ENCODE assay signal across 17 mouse cellular contexts in the genomic region with DNA sequence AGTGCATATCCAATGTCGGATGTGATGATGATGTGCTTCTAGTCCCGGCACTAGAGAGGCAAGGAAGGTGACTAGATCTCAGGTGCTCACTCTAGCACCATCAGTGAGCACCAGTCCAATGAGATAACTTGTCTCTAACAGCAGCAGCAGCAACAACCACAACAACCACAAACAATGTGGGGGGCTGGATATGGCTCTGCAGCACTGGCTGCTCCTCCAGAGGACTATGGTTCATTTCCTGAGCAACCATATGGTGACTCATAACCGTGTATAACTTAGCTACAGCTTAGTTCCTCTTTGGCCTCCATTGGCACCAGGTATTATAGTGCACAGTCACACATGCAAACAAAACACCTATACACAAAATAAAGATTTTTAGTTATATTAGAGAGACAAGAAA. TPM values are rescaled to one million over a fixed set of nuclear protein-coding genes. Genes with fewer than 3 reads are reported as not detected.
DNase-seq lines count a peak whose midpoint lies in the region; ATAC-seq and TF ChIP-seq lines count a peak whose summit lies in the region.
"Had no signal": no experiment of that assay in that cellular context is flagged by ENCODE, and none has a peak within 500 bp of the region (broad histone marks: within the 10 kb centered on the region; RNA-seq: fewer than 3 reads in every experiment).

No protein-coding gene starts in this region.

- ATAC-seq in inflammation-experienced regulatory T-cells, adult 6 months: peak; percentile 50
- peak; percentile 88 for ATAC-seq in megakaryocyte progenitor cell, adult 5-6 weeks (replicated peaks; ENCODE audit: poor library complexity)
- no peak for ATAC-seq in erythroblast, adult 5-6 weeks (replicated peaks; ENCODE audit: low FRiP score, poor library complexity, severe bottlenecking)
- ATAC-seq: midbrain, embryonic 16.5 days; Patski had no signal

- WGBS in thymus, adult 2 months: 9% methylated on average over 3 of the region's 3 CpGs

- peaks cover 3 to 16% of the 10 kb centered on the region in 2 experiments for H3K4me1 ChIP-seq in MEL (ENCODE audit: control insufficient read depth in 1 of 2, insufficient read depth in 2 of 2, low read length in 2 of 2)
- H3K4me1 ChIP-seq in thymus, adult 2 months (replicated peaks; ENCODE audit: control insufficient read depth, insufficient read depth, low read length): peaks cover 12% of the 10 kb centered on the region
- H3K4me1 ChIP-seq: hindbrain, embryonic 15.5 days had no signal

- no peak overlapping the region; a peak in 2 of 4 replicates for H3K4me3 ChIP-seq in MEL (ENCODE audit: control insufficient read depth in 1 of 2, insufficient read depth in 1 of 2, low read depth in 2 of 2, low read length in 2 of 2)
- H3K4me3 ChIP-seq in thymus, adult 2 months (ENCODE audit: control insufficient read depth, insufficient read depth, low read length): no peak overlapping the region
- H3K4me3 ChIP-seq: hindbrain, embryonic 15.5 days; left cerebral cortex, adult 2 months had no signal

- no peak overlapping the region for H3K9ac ChIP-seq in MEL (ENCODE audit: control insufficient read depth, low read depth, low read length, poor library complexity, severe bottlenecking)
- H3K9ac ChIP-seq: hindbrain, embryonic 15.5 days had no signal

- peak; percentile 97 to 99 for TF ChIP-seq EP300 in MEL (IDR thresholded peaks at IDR 0.05; ENCODE audit: low read depth in 1 of 2, low read length in 2 of 2)

- H3K27me3 ChIP-seq in MEL (ENCODE audit: control insufficient read depth in 1 of 2, insufficient read depth in 2 of 2, low read length in 2 of 2): no peaks in the 10 kb centered on the region
- H3K27me3 ChIP-seq in thymus, adult 2 months (ENCODE audit: control insufficient read depth, insufficient read depth, low read length): no peaks in the 10 kb centered on the region
- H3K27me3 ChIP-seq: hindbrain, embryonic 15.5 days had no signal

- DNase-seq in 416B (ENCODE audit: low read depth) (peak; percentile 97), MEL (ENCODE audit: low read depth, low spot score) (peak; percentile 94)
- no peak for DNase-seq in layer of hippocampus, postnatal 10 days (ENCODE audit: low spot score in 2 of 2)
- DNase-seq in thymus, adult 2 months: no peak
- DNase-seq in embryo, embryonic 10 days (ENCODE audit: low spot score): no peak
- DNase-seq: adrenal gland, adult 2 months; cerebellum, adult 8-10 months; kidney, adult 8-10 months; lung, postnatal 36 days; spleen, adult 18-20 months had no signal

- no peak for TF ChIP-seq RAD21 in MEL (IDR thresholded peaks at IDR 0.05; ENCODE audit: low read depth, low read length)

- H3K9me3 ChIP-seq in MEL (replicated peaks; ENCODE audit: insufficient read depth, low read length): no peaks in the 10 kb centered on the region
- H3K9me3 ChIP-seq: hindbrain, embryonic 15.5 days had no signal

- no peak for TF ChIP-seq CTCF in MEL (IDR thresholded peaks at IDR 0.05 in 2 of 3, conservative IDR thresholded peaks at IDR 0.05 in 1 of 3; ENCODE audit: control insufficient read depth in 1 of 3, insufficient read depth in 1 of 3, low read depth in 2 of 3, low read length in 3 of 3, poor library complexity in 1 of 3, severe bottlenecking in 1 of 3)
- TF ChIP-seq CTCF in thymus, adult 2 months (IDR thresholded peaks at IDR 0.05; ENCODE audit: borderline replicate concordance, control insufficient read depth, extremely low read depth, insufficient read depth, low read length, poor library complexity): no peak

- peak overlapping the region; percentile 66 for H3K27ac ChIP-seq in MEL (ENCODE audit: control insufficient read depth, low read depth, low read length)
- no peak overlapping the region for H3K27ac ChIP-seq in thymus, adult 2 months (ENCODE audit: control insufficient read depth, insufficient read depth, low read length)
- H3K27ac ChIP-seq: hindbrain, embryonic 15.5 days; left cerebral cortex, adult 2 months had no signal

- H3K36me3 ChIP-seq in MEL (ENCODE audit: control insufficient read depth in 1 of 2, insufficient read depth in 2 of 2, low read length in 2 of 2): peaks cover 0 to 26% of the 10 kb centered on the region in 2 experiments; a peak in 2 of 4 replicates
- no peaks in the 10 kb centered on the region for H3K36me3 ChIP-seq in thymus, adult 2 months (ENCODE audit: control insufficient read depth, insufficient read depth, low read length)
- H3K36me3 ChIP-seq: hindbrain, embryonic 15.5 days had no signal

- H3K79me2 ChIP-seq in MEL (ENCODE audit: control insufficient read depth, insufficient read depth, low read length, poor library complexity): no peaks in the 10 kb centered on the region

- TF ChIP-seq POLR2A in MEL (IDR thresholded peaks at IDR 0.05; ENCODE audit: control insufficient read depth in 1 of 2, insufficient read depth in 1 of 2, low read depth in 1 of 2, low read length in 2 of 2, poor library complexity in 1 of 2): no peak
- no peak for TF ChIP-seq POLR2A in thymus, adult 2 months (IDR thresholded peaks at IDR 0.05; ENCODE audit: control insufficient read depth, extremely low read depth, insufficient read depth, low read length, poor library complexity)

TF ChIP-seq in MEL, 35 proteins besides CTCF, POLR2A, EP300 and RAD21:
- TF ChIP-seq JUND (IDR thresholded peaks at IDR 0.05; ENCODE audit: low read depth, low read length) (peak; percentile 94), UBTF (IDR thresholded peaks at IDR 0.05; ENCODE audit: borderline replicate concordance, insufficient read depth, low read depth, low read length) (no peak), MYC (IDR thresholded peaks at IDR 0.05; ENCODE audit: low read depth, low read length) (peak; percentile 50; the same call in 1 of the 2 replicates), ETS1 (IDR thresholded peaks at IDR 0.05; ENCODE audit: low read depth, low read length) (peak; percentile 90), TCF12 (IDR thresholded peaks at IDR 0.05; ENCODE audit: low read depth, low read length) (peak; percentile 98), CHD1 (IDR thresholded peaks at IDR 0.05; ENCODE audit: low read depth, low read length) (no peak), E2F4 (IDR thresholded peaks at IDR 0.05; ENCODE audit: borderline replicate concordance, low read depth, low read length) (no peak), POLR2AphosphoS5 (IDR thresholded peaks at IDR 0.05; ENCODE audit: borderline replicate concordance, low read depth, low read length) (no peak), SMC3 (IDR thresholded peaks at IDR 0.05; ENCODE audit: low read depth, low read length) (no peak), POLR2AphosphoS2 (IDR thresholded peaks at IDR 0.05; ENCODE audit: low read length) (no peak), RCOR1 (IDR thresholded peaks at IDR 0.05; ENCODE audit: low read depth, low read length) (peak; percentile 94), CHD2 (IDR thresholded peaks at IDR 0.05; ENCODE audit: low read length) (peak; percentile 30), SIN3A (IDR thresholded peaks at IDR 0.05; ENCODE audit: low read length) (peak; percentile 62; the same call in 1 of the 2 replicates), TAL1 (IDR thresholded peaks at IDR 0.05; ENCODE audit: low read length) (peak; percentile 99), GATA1 (IDR thresholded peaks at IDR 0.05; ENCODE audit: low read depth, low read length) (peak; percentile 97), HCFC1 (IDR thresholded peaks at IDR 0.05; ENCODE audit: low read depth, low read length) (0 out of 2 replicates have a peak, but pooled peaks have one; percentile 20), TBP (IDR thresholded peaks at IDR 0.05; ENCODE audit: low read depth, low read length) (peak; percentile 51; the same call in 1 of the 2 replicates)

RNA-seq across cellular contexts. Expression of gene Tmem30a, which starts 17.2 kb away (rescaled TPM):
- 19.3 and 21.9 TPM in 2 replicates for total RNA-seq in MEL (2012; rRNA removed)
- polyA plus RNA-seq in MEL (2012; ENCODE audit: insufficient read depth in 1 of 2, insufficient read length in 2 of 2, low read depth in 1 of 2, low replicate concordance in 2 of 2, missing spikeins in 1 of 2): 10 to 100 TPM in 1 of 2 experiments, not detected in 1; 25.8 TPM
- 10 to 100 TPM; 46.2 to 64.8 (median 46.9) TPM for polyA plus RNA-seq in inflammation-experienced regulatory T-cells, adult 6 months (2017; shearing (Covaris generic))
- 77.2 and 89.3 TPM in 2 replicates for total RNA-seq in megakaryocyte progenitor cell, adult 5-6 weeks (2015)
- total RNA-seq in megakaryocyte progenitor cell, adult 5-6 weeks (2017): 78.9 and 95.5 TPM in 2 replicates
- total RNA-seq in erythroblast, adult 5-6 weeks (2015; ENCODE audit: low replicate concordance): 32.4 and 34.6 TPM in 2 replicates
- total RNA-seq in erythroblast, adult 5-6 weeks (2017; ENCODE audit: low replicate concordance): 40.3 and 44.6 TPM in 2 replicates
- 100 to 1,000 TPM; 165 to 176 TPM for total RNA-seq in layer of hippocampus, postnatal 10 days (2021)
- 50.5 and 64.3 TPM in 2 replicates for polyA plus RNA-seq in thymus, adult 2 months (2012; rRNA removed)

RNA-seq across cellular contexts. Expression of gene Cox7a2, which starts 50.9 kb away (rescaled TPM):
- 393 and 439 TPM in 2 replicates for total RNA-seq in MEL (2012; rRNA removed)
- polyA plus RNA-seq in MEL (2012; ENCODE audit: insufficient read depth in 1 of 2, insufficient read length in 2 of 2, low read depth in 1 of 2, low replicate concordance in 2 of 2, missing spikeins in 1 of 2): 100 to 1,000 TPM in 1 of 2 experiments, not detected in 1; 381 TPM
- polyA plus RNA-seq in inflammation-experienced regulatory T-cells, adult 6 months (2017; shearing (Covaris generic)): 100 to 1,000 TPM; 249 to 393 (median 268) TPM
- 482 and 517 TPM in 2 replicates for total RNA-seq in megakaryocyte progenitor cell, adult 5-6 weeks (2015)
- total RNA-seq in megakaryocyte progenitor cell, adult 5-6 weeks (2017): 92.4 and 175 TPM in 2 replicates
- 137 and 179 TPM in 2 replicates for total RNA-seq in erythroblast, adult 5-6 weeks (2015; ENCODE audit: low replicate concordance)
- 37.8 and 41.1 TPM in 2 replicates for total RNA-seq in erythroblast, adult 5-6 weeks (2017; ENCODE audit: low replicate concordance)
- 100 to 1,000 TPM; 306 to 341 TPM for total RNA-seq in layer of hippocampus, postnatal 10 days (2021)
- 146 and 213 TPM in 2 replicates for polyA plus RNA-seq in thymus, adult 2 months (2012; rRNA removed)

Comparison
In these comparisons a context has a peak if more than half of its experiments do, and no peak if none do; other contexts are left out.
1. DNase-seq: peak in 416B (single experiment) and MEL (single experiment); none in layer of hippocampus, postnatal 10 days (0 of 2), thymus, adult 2 months (single experiment) and embryo, embryonic 10 days (single experiment).